Mouse (Mus musculus): ENCODE results near the gene Cdkl4. TPM values are rescaled to one million over a fixed set of nuclear protein-coding genes. Genes with fewer than 3 reads are reported as not detected.

Cdkl4 gene
- polyA plus RNA-seq, 1 experiment from 2014 or later, result 1.6 TPM

- H3K4me3 ChIP-seq (replicated peaks; ENCODE audit: low read depth, low read length), result no peak overlapping the region
- WGBS, result 78% methylated on average over 2 of the region's 2 CpGs
- H3K9ac ChIP-seq (ENCODE audit: low read depth, low read length), result no peak overlapping the region
- ATAC-seq (replicated peaks; ENCODE audit: low FRiP score, low read depth) (no peak), DNase-seq (ENCODE audit: low spot score) (no peak)
- no peak for TF ChIP-seq CTCF (IDR thresholded peaks at IDR 0.05; ENCODE audit: low read depth)
- no peaks in the 10 kb centered on the region for H3K27me3 ChIP-seq (ENCODE audit: insufficient read depth, low read length)
- no peaks in the 10 kb centered on the region for H3K36me3 ChIP-seq (ENCODE audit: insufficient read depth, low read length)
- H3K9me3 ChIP-seq (replicated peaks; ENCODE audit: low read length), result no peaks in the 10 kb centered on the region
- H3K27ac ChIP-seq, result no peak overlapping the region
- no peak overlapping the region for H3K4me2 ChIP-seq (ENCODE audit: low read length)
- no peaks in the 10 kb centered on the region for H3K4me1 ChIP-seq (replicated peaks; ENCODE audit: insufficient read depth, low read length)
These were observed 75.8 kb downstream of the Cdkl4 start for GRCm38 (mm10) chr17:80501805-80502172.

GRCm38 (mm10) chr17:80501037-80501804, 76.4 kb downstream of the Cdkl4 start:
- Histone ChIP-seq H3K36me3 (ENCODE audit: insufficient read depth, low read length) (no peaks in the 10 kb centered on the region), H3K4me1 (replicated peaks; ENCODE audit: insufficient read depth, low read length) (no peaks in the 10 kb centered on the region), H3K4me3 (replicated peaks; ENCODE audit: low read depth, low read length) (no peak overlapping the region), H3K4me2 (ENCODE audit: low read length) (no peak overlapping the region), H3K9me3 (replicated peaks; ENCODE audit: low read length) (no peaks in the 10 kb centered on the region), H3K27me3 (ENCODE audit: insufficient read depth, low read length) (no peaks in the 10 kb centered on the region), H3K27ac (no peak overlapping the region), H3K9ac (ENCODE audit: low read depth, low read length) (no peak overlapping the region)
- 80% methylated on average over 5 of the region's 5 CpGs for WGBS
- no peak for TF ChIP-seq CTCF (IDR thresholded peaks at IDR 0.05; ENCODE audit: low read depth)
- DNase-seq (ENCODE audit: low spot score) (no peak), ATAC-seq (replicated peaks; ENCODE audit: low FRiP score, low read depth) (no peak)

GRCm38 (mm10) chr17:80500025-80500424, 77.6 kb downstream of the Cdkl4 start:
- no peaks in the 10 kb centered on the region for H3K27me3 ChIP-seq (ENCODE audit: insufficient read depth, low read length)
- no peak for ATAC-seq (replicated peaks; ENCODE audit: low FRiP score, low read depth)
- no peaks in the 10 kb centered on the region for H3K9me3 ChIP-seq (replicated peaks; ENCODE audit: low read length)
- 84% methylated on average over 4 of the region's 4 CpGs for WGBS
- no peaks in the 10 kb centered on the region for H3K36me3 ChIP-seq (ENCODE audit: insufficient read depth, low read length)
- no peak overlapping the region for H3K27ac ChIP-seq
- H3K9ac ChIP-seq (ENCODE audit: low read depth, low read length), result no peak overlapping the region
- H3K4me3 ChIP-seq (replicated peaks; ENCODE audit: low read depth, low read length), result no peak overlapping the region
- no peak overlapping the region for H3K4me2 ChIP-seq (ENCODE audit: low read length)
- TF ChIP-seq CTCF (IDR thresholded peaks at IDR 0.05; ENCODE audit: low read depth), result no peak
- H3K4me1 ChIP-seq (replicated peaks; ENCODE audit: insufficient read depth, low read length), result no peaks in the 10 kb centered on the region
- DNase-seq (ENCODE audit: low spot score), result no peak

- H3K36me3 ChIP-seq (ENCODE audit: insufficient read depth, low read length), result no peaks in the 10 kb centered on the region
- H3K27ac ChIP-seq, result no peak overlapping the region
- no peak overlapping the region for H3K4me3 ChIP-seq (replicated peaks; ENCODE audit: low read depth, low read length)
- DNase-seq (ENCODE audit: low spot score) (no peak), ATAC-seq (replicated peaks; ENCODE audit: low FRiP score, low read depth) (no peak)
- no peak overlapping the region; the same call in 1 of the 2 replicates for H3K4me2 ChIP-seq (ENCODE audit: low read length)
- H3K4me1 ChIP-seq (replicated peaks; ENCODE audit: insufficient read depth, low read length), result no peaks in the 10 kb centered on the region
- no peaks in the 10 kb centered on the region for H3K27me3 ChIP-seq (ENCODE audit: insufficient read depth, low read length)
- TF ChIP-seq CTCF (IDR thresholded peaks at IDR 0.05; ENCODE audit: low read depth), result no peak
- 45% methylated on average over 11 of the region's 11 CpGs for WGBS
- no peaks in the 10 kb centered on the region for H3K9me3 ChIP-seq (replicated peaks; ENCODE audit: low read length)
- no peak overlapping the region for H3K9ac ChIP-seq (ENCODE audit: low read depth, low read length)
These were observed 78.9 kb downstream of the Cdkl4 start for GRCm38 (mm10) chr17:80498600-80499268.

- no peak for DNase-seq (ENCODE audit: low spot score)
- TF ChIP-seq CTCF (IDR thresholded peaks at IDR 0.05; ENCODE audit: low read depth), result no peak
- no peak for ATAC-seq (replicated peaks; ENCODE audit: low FRiP score, low read depth)
- H3K4me1 ChIP-seq (replicated peaks; ENCODE audit: insufficient read depth, low read length), result no peaks in the 10 kb centered on the region
- no peaks in the 10 kb centered on the region for H3K36me3 ChIP-seq (ENCODE audit: insufficient read depth, low read length)
- no peaks in the 10 kb centered on the region for H3K27me3 ChIP-seq (ENCODE audit: insufficient read depth, low read length)
- no peak overlapping the region for H3K9ac ChIP-seq (ENCODE audit: low read depth, low read length)
- no peak overlapping the region for H3K4me2 ChIP-seq (ENCODE audit: low read length)
- H3K4me3 ChIP-seq (replicated peaks; ENCODE audit: low read depth, low read length), result no peak overlapping the region
- no peaks in the 10 kb centered on the region for H3K9me3 ChIP-seq (replicated peaks; ENCODE audit: low read length)
- WGBS, result 82% methylated on average over 9 of the region's 9 CpGs
- H3K27ac ChIP-seq, result no peak overlapping the region
These were observed 80.4 kb downstream of the Cdkl4 start for GRCm38 (mm10) chr17:80497183-80497601.

- ATAC-seq (replicated peaks; ENCODE audit: low FRiP score, low read depth), result no peak
- no peaks in the 10 kb centered on the region for H3K36me3 ChIP-seq (ENCODE audit: insufficient read depth, low read length)
- WGBS, result 82% methylated on average over 8 of the region's 8 CpGs
These were observed 80.9 kb downstream of the Cdkl4 start for GRCm38 (mm10) chr17:80496607-80497170.

More at GRCm38 (mm10) chr17:80496607-80497170, 80.9 kb downstream of the Cdkl4 start:
- DNase-seq (ENCODE audit: low spot score), result no peak
- no peaks in the 10 kb centered on the region for H3K9me3 ChIP-seq (replicated peaks; ENCODE audit: low read length)
- H3K27ac ChIP-seq, result no peak overlapping the region
- H3K9ac ChIP-seq (ENCODE audit: low read depth, low read length), result no peak overlapping the region
- H3K27me3 ChIP-seq (ENCODE audit: insufficient read depth, low read length), result no peaks in the 10 kb centered on the region
- H3K4me2 ChIP-seq (ENCODE audit: low read length), result no peak overlapping the region
- no peak for TF ChIP-seq CTCF (IDR thresholded peaks at IDR 0.05; ENCODE audit: low read depth)
- no peaks in the 10 kb centered on the region for H3K4me1 ChIP-seq (replicated peaks; ENCODE audit: insufficient read depth, low read length)
- no peak overlapping the region for H3K4me3 ChIP-seq (replicated peaks; ENCODE audit: low read depth, low read length)

All from kidney, postnatal 0 days (tissue).